Mouse (Mus musculus): ENCODE data around the gene Otol1. TPM values are rescaled to one million over a fixed set of nuclear protein-coding genes. Genes with fewer than 3 reads are reported as not detected.

Gene Otol1
- total RNA-seq (2021): not detected
- long read RNA-seq, experiment 1: 0 reads
- long read RNA-seq, experiment 2: 0 reads

DNA sequence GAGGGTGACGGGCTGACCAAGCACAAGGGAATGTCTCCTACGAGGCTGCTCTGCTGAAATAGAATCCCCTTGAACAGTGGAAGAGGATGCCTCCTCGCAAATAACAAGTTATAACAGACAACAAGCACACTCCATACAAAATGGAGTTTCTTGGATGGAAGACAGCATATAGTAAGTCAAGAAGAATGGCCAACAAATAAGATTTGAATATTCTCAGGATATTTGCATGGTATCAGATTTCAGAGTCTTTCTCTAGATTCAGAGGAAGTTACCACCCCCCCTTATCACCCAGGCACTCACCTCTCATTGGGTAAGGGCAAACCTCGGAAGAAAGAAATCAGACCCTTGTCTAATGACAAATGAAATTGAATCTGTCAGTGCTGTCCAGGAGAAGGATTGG is at the start of gene Otol1:
Gene Otol1 (plus strand): TSS at position 301 of the 400 bp plus-strand sequence.
- DNase-seq: no peak

DNA sequence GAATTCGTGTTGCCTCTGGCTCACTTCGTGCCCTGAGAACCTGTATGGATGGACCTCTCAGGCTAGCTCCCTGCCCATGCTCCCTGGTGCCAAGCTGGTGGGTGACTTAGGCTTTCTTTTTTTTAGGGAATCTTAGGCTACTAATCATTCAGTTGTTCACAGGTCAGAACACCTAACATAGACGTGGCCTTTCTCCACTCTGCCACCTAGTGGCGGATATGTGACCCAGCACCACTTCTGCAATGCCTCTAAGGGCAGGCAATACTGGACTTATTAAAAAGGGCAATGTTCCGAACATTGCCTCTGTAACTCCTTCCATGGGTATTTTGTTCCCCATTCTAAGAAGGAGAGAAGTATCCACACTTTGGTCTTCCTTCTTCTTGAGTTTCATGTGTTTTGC is 45.2 kb upstream of the Otol1 start:
- DNase-seq: peak; percentile 61

DNA sequence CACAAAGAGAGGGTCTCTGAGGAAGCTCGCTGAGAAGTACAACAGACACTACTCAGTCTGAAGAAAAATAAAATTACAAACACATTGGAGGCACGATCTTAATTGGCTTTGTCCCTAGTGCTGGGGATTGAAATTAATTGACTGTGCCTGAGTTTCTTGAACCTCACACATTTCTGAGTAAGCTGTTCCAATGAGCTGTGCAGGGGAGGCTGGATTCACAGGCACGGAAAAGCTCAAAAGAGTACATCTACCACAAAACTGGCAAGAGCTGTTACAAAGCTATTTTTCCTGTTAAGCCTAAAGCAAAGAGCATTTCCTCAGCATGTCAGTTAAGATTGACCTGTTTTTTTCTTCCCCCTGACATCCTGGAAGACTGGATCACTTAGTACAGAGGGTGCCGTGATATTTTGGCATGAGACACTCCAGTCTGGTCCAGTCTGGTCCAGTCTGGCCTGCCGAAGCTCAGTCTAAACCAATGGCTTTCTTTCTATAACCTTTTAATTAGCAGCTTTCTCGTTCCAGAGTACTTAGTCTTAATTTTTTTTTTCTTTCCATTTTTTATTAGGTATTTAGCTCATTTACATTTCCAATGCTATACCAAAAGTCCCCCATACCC is 35.8 kb upstream of the Otol1 start:
- no peak for DNase-seq

DNA sequence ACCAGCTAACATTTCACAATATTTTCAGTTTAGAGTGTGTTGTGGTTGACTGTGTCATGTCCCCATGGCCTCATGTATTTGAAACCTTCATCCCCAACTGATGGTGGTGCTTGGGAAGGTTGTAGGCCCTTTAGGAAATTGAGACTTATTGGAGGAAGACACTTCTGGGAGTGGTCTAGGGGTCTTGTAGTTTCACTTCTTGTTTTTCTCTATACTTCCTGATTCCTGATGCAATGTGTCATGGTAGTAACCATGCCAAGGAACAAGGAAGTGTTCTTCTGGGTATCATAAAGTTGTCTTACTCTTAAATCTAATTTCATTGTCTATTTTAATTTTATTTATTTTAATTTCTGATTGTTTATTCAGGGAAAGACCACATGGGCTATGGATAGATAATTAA is 29.3 kb upstream of the Otol1 start:
- DNase-seq: no peak

DNA sequence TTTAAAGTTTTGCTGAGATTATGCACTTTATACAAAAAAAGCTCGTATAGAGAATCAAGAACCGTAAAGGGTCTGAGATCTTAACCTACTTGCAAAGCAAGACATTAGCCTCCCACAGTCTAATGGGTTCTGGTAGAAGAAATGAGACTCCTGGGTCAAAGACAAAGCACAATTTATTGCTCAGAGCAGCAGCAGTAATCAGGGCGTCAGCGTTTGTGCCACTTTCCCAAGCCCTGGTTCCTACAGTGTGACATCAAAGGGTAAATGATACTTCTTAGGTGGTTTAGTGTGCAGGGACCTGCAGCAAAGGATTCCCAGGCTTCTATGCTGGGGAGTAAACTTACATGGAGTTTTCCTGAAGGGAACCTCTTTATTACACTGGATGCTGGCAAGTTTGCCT is 13.6 kb upstream of the Otol1 start:
- no peak for DNase-seq

DNA sequence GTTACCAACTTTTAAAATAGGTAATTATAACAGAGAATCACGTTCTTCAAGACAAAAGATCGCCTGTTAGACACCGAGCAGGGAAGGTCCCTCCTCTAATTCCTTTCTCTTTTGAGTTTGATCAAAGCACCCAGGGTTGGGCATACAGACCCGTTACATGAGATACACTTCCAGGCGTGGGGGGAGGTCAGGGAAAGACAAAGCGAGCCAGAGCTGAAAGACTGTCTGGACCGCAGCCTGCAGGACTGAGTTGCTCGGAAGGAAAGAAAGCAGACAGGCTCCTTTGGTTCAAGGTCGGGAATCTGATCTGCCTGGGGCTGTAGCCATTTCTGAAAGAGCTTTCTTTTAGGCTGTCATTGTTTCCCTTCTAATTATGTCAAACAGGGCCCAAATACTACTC is 5.9 kb upstream of the Otol1 start:
- DNase-seq: peak; percentile 8

DNA sequence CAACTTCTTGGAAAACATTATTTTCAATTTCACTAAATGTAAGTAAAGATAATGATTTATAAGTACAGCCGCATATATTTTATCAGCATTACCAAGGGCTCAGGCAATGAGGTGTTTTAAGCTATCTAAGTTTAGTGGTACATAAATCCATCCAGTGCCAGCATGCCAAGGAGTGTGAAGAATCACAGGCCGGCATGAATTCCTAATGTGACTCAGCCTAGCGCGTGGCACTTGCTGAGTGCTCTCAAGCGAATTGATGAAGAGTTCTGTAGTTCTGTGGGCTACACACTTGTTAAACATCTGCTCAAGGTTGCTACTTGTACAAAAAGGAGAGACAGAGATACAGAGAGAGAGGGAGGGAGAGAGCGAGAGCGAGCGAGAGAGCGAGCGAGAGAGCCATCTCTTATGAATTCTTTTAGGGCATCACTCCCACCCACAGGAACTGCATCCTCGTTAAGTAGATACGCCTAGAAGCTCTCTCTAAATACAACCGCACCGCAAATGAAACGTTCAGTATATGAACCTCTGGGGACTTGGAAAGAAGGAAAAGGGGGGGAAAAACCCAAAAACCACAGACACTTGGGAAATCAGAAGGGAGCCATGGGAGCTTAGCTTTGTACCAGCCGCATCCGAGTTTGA is 4.2 kb upstream of the Otol1 start:
- no peak for DNase-seq

DNA sequence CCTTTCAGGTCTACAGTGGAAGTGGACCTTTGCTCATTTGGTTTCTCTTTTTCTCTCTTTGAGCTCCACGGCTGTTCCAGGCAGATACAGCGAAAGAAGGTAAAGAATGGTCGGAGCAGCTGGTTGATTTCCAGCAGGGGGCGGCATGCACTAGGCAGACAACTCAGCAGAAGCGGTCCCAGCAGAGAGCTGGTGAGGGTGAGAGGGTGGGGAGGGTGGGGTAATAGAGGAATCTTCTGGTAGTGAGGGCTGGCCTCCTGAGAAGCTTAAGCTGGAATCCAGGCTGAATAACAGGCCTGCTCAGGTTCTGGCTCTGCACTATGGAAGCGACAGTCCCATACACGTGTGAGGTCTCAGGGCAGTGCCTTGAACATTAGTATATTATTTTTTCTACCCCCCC is 3.5 kb upstream of the Otol1 start:
- DNase-seq: peak; percentile 7

DNA sequence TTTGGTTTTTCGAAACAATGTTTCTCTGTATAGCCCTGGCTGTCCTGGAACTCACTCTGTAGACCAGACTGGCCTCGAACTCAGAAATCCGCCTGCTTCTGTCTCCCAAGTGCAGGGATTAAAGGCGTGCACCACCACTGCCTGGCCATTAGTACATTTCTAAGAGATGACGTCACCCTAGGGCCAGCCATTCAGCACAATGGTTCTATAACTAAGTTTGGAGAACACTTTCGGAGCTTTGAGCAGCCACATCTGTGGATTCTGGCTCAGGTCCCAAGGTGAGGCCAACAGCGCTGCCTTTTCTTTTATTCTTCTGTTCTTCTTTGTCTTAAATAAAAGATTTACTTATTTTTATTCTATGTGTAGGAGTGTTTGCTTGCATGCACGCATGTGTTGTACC is 3.0 kb upstream of the Otol1 start:
- no peak for DNase-seq

DNA sequence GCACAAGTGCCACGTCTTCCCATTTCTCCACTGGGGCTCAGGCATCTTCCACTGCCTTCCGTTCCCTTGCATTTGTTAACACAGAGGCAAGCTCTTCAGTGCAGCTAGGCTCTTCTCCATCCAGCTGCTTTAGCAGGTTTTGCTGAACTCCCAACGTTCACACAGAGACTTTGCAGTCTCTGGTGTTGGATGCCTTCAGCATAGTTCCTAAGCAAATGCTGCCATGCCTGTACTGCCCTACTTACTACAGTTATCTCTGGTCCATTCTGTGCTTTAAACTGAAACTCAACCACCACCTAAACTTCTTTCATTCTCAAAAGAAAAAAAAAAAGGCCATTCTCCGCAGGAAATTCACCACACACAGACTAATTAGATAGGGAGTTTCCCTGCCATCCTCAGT is 5.2 kb downstream of the Otol1 start:
- no peak for DNase-seq

DNA sequence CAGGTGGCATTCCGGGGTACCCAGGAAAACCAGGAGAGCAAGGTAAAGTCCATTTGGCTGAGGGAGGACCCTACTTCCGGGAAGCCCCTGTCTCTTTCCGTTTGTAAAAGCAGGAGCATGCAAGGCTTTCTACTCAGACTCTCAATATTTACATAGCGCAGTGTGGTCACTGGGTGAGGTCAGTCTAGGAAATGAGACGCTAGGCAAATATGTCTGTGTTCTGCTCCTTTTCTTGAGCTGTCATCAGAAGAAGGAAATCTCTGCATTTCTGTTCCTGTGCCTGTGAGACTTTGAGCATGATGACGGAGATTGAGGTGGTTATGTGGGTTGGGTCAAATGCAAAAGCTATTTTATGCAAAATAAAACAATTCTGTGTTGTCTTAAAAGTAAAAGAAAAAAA is 19.2 kb downstream of the Otol1 start:
- no peak for DNase-seq

DNA sequence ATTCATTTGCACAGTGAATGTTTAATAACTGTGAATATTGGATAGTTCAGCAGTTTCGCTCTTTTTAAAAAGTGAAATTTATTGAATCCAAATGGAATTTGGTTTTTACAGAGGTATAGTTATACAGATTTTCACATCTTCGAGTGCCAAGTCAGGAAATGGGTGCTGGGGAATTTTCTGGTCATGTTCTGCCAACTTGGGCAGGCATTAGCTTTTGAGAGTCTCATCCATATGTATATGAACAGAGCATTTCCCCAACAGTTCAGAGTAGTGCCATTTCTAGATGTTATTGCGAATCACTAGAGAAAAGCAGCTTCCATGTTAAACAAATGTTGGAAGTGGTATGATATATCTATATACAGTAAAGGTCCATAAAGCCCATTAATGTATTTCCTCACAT is 21.8 kb downstream of the Otol1 start:
- DNase-seq: no peak

DNA sequence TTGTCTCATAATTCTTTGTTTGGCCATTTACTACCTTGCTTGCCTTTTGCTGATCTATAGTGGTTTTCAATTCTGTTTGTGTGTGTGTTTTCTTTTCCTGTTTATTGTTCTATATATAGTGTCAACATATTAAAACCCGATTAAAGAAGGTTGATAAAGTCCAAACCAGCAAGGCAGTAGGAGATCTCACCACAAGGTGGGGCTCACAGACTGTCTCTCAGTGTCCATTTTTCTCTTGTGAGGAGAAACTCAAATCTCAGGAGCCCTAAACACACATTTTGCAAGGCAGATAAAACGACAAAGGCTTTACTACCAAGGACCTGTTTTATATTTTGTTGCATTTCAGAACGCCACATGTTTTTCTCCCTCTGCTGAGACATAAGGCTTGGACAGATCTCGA is 28.2 kb downstream of the Otol1 start:
- peak; percentile 2 for DNase-seq

Other genes starting within 250 kb of the Otol1 start
- gene Sptssb, start 147.7 kb upstream of the Otol1 start, total RNA-seq (2021): not detected

Data from adrenal gland, postnatal 10 days (tissue).